Mouse (Mus musculus): Measurements from ENCODE around the gene Galnt10. TPM values are rescaled to one million over a fixed set of nuclear protein-coding genes. Genes with fewer than 3 reads are reported as not detected.
A peak's percentile ranks its signal among the peaks of the same experiment; 100 is the strongest.

Gene Galnt10
- polyA plus RNA-seq, 1 experiment from 2014 or later = 6.1 TPM

DNA sequence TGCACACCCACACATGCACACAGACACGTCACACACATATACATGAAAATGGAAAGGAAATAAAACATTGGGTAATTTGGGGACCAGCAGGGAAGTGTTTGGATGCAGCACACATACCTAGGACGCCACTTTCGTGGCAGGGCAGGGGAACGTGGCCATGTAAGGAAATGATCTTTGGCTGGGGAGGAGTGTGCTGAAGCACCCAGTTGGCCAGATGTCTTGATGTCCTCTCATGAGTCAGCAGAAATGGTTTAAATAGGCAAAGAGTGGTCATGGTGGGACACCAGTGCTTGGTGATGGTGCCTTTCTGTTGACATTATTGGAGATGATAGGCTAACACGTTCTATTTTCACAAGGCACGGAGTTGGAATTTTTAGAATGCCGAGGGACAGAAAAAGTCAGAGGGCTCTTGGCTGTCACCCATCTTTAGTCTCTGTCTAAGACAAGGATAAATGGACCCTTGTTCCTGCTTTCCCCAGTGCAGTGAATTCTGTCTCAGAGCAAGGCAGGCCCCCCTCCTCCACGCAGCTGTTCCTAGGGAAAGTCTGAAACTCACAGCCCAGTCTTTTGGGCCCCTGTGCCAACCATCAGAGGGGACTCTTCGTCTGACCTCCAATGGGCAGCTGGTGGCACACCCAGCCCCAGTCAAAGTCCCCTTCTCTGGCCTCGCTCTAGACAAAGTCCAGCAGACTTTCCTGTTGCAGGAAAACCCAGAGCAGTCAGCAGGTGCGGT lies 56.1 kb downstream of the Galnt10 start:
- no peak overlapping the region for H3K4me2 ChIP-seq (replicated peaks; ENCODE audit: low read depth, low read length)
- H3K9me3 ChIP-seq (ENCODE audit: low read length) = no peaks in the 10 kb centered on the region
- ATAC-seq = no peak
- no peak overlapping the region for H3K9ac ChIP-seq (replicated peaks; ENCODE audit: low read depth)
- DNase-seq (ENCODE audit: low spot score) = no peak
- peaks cover 4% of the 10 kb centered on the region; the same call in 1 of the 2 replicates for H3K4me1 ChIP-seq (ENCODE audit: insufficient read depth, low read depth, low read length)
- H3K4me3 ChIP-seq (ENCODE audit: low read depth, low read length) = no peak overlapping the region
- 66% methylated on average over 11 of the region's 11 CpGs for WGBS
- no peaks in the 10 kb centered on the region for H3K27me3 ChIP-seq (replicated peaks; ENCODE audit: insufficient read depth, low read length)
- no peaks in the 10 kb centered on the region for H3K36me3 ChIP-seq (ENCODE audit: insufficient read depth, low read length)
- TF ChIP-seq EP300 (IDR thresholded peaks at IDR 0.05) (no peak), CTCF (IDR thresholded peaks at IDR 0.05) (no peak)
- H3K27ac ChIP-seq (ENCODE audit: low read length) = no peak overlapping the region

DNA sequence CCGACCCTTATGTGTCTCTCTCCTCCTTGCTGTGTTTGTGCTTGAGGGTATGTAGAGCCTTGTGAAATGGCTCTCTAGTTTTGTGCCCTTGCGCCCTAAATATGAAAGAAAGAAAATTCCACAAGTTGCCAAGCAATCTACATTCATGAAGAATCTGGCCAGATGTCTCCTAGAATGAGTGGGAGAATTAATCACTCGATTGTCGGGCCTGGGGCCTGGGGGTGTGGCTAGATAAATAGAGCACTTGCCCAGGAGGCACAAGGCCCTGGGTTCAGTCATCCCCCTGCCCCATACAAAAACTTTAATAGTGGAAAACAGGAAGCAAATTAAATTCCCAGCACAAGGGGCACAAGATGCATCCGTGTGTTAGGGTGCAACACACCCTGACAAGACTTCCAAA lies 56.7 kb downstream of the Galnt10 start:
- Histone ChIP-seq H3K27me3 (replicated peaks; ENCODE audit: insufficient read depth, low read length) (no peaks in the 10 kb centered on the region), H3K4me1 (ENCODE audit: insufficient read depth, low read depth, low read length) (peaks cover 2% of the 10 kb centered on the region; the same call in 1 of the 2 replicates), H3K36me3 (ENCODE audit: insufficient read depth, low read length) (no peaks in the 10 kb centered on the region), H3K27ac (ENCODE audit: low read length) (no peak overlapping the region), H3K4me2 (replicated peaks; ENCODE audit: low read depth, low read length) (no peak overlapping the region), H3K9me3 (ENCODE audit: low read length) (no peaks in the 10 kb centered on the region), H3K9ac (replicated peaks; ENCODE audit: low read depth) (no peak overlapping the region), H3K4me3 (ENCODE audit: low read depth, low read length) (no peak overlapping the region)
- DNase-seq (ENCODE audit: low spot score) (no peak), ATAC-seq (no peak)
- TF ChIP-seq CTCF (IDR thresholded peaks at IDR 0.05) = no peak
- no peak for TF ChIP-seq EP300 (IDR thresholded peaks at IDR 0.05)
- WGBS = 61% methylated on average over 5 of the region's 5 CpGs

DNA sequence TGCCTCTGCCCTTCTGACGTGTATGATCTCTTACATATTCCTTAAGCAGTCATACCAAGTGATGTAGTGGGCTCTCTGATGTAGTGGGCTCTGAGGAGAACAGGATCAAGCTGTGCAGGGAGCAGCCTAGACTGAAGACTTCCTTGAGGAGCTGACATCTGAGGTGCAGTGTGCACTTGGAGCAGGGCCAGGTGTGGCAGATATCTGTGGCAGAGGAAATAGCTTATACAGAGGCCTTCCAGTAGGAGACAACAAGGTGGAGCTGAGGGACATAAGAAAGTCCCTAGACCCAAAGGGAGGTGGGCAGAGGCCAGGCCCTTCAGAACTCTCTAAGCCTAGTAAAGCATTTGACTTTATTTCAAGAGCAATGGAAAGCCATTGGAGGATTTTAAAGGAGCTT lies 61.4 kb downstream of the Galnt10 start:
- no peak overlapping the region for H3K27ac ChIP-seq (ENCODE audit: low read length)
- no peaks in the 10 kb centered on the region for H3K27me3 ChIP-seq (replicated peaks; ENCODE audit: insufficient read depth, low read length)
- H3K9me3 ChIP-seq (ENCODE audit: low read length) = no peaks in the 10 kb centered on the region
- no peaks in the 10 kb centered on the region for H3K4me1 ChIP-seq (ENCODE audit: insufficient read depth, low read depth, low read length)
- H3K36me3 ChIP-seq (ENCODE audit: insufficient read depth, low read length) = no peaks in the 10 kb centered on the region
- DNase-seq (ENCODE audit: low spot score) (no peak), ATAC-seq (no peak)
- H3K9ac ChIP-seq (replicated peaks; ENCODE audit: low read depth) = no peak overlapping the region
- 65% methylated on average over 1 of the region's 1 CpGs for WGBS
- no peak overlapping the region for H3K4me3 ChIP-seq (ENCODE audit: low read depth, low read length)
- no peak for TF ChIP-seq CTCF (IDR thresholded peaks at IDR 0.05)
- no peak for TF ChIP-seq EP300 (IDR thresholded peaks at IDR 0.05)
- no peak overlapping the region for H3K4me2 ChIP-seq (replicated peaks; ENCODE audit: low read depth, low read length)

DNA sequence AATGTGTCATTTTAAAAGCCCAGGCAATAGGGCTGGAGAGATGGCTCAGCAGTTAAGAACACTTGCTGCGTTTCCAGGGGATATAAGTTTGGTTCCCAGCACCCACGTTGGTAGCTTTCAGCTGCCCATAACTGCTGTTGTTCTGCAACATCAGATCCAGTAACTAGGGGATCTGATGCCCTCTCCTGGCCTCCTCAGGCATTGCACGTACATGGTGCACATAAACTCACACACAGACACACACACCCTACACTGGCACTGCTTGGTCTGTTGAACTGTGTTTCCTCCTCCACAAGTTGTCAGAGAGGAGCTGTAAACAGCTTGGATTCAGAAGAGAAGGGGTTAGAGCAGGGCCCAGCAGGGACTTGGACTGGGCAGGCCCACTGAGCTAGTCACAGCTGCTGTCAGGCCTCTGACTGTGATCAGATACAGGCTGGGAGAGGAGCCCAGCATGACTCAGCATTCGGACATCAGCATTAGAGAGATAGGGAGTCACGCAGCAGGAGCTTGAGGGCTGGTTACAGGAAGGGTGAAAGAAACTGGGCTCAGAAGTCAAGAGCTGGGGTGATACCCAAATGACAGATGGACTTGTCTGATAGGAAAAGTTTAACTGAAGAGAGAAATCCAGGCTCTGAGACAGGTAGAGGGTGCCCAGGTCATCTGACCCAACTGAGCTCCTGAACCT lies 62.0 kb downstream of the Galnt10 start:
- Histone ChIP-seq H3K4me3 (ENCODE audit: low read depth, low read length) (no peak overlapping the region), H3K4me2 (replicated peaks; ENCODE audit: low read depth, low read length) (no peak overlapping the region), H3K36me3 (ENCODE audit: insufficient read depth, low read length) (no peaks in the 10 kb centered on the region), H3K27me3 (replicated peaks; ENCODE audit: insufficient read depth, low read length) (no peaks in the 10 kb centered on the region), H3K9ac (replicated peaks; ENCODE audit: low read depth) (no peak overlapping the region), H3K4me1 (ENCODE audit: insufficient read depth, low read depth, low read length) (no peaks in the 10 kb centered on the region), H3K9me3 (ENCODE audit: low read length) (no peaks in the 10 kb centered on the region), H3K27ac (ENCODE audit: low read length) (no peak overlapping the region)
- DNase-seq (ENCODE audit: low spot score) = no peak
- TF ChIP-seq CTCF (IDR thresholded peaks at IDR 0.05) (peak; percentile 42), EP300 (IDR thresholded peaks at IDR 0.05) (no peak)
- 89% methylated on average over 5 of the region's 5 CpGs for WGBS
- ATAC-seq = no peak

DNA sequence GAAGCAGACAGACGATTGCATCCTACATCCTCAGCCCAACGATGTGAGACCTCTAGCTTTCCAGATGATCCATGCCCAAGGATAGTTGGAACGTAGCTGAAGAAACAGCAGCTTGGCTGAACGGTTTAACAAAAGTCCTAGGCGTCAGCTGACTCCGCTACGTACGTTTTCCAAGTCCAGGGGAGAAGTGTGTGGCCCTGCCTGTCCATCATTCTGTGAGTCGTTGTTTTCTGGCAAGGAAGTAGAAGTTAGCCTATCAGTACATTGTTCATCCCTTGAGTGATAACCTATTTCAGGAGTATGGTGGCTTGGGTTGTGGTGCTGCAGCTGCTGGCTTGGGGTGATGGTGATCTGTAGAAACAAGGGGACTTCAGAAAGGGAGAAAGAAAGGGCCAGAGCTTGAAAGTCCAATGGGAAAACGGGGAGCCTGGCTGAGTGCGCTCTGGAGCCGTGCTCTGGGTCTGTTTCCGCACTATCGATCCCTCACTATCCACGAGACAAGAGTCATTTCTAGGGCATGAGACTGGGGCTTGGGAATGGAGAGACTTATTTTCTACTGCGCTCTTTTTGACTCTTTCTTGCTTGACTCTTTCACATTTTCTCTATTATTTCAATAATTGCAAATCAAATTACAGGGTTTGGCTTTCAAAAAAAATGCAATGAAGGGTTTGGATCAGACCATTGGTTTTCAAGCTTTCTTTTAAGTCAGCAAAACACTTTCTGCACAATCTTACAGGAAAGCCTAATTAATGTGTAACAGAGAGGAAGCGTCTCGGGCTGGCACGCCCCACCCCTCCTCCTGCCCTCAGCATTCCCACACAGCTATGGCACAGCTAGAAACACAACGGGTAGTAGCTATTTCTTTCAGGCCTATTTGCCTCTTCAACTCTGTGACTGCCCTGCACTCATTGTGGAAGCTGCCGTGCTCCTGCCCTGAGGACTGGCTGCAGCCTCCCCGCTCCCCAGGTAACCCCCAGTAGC lies 63.2 kb downstream of the Galnt10 start:
- Histone ChIP-seq H3K4me1 (ENCODE audit: insufficient read depth, low read depth, low read length) (no peaks in the 10 kb centered on the region), H3K27me3 (replicated peaks; ENCODE audit: insufficient read depth, low read length) (no peaks in the 10 kb centered on the region), H3K36me3 (ENCODE audit: insufficient read depth, low read length) (no peaks in the 10 kb centered on the region), H3K4me2 (replicated peaks; ENCODE audit: low read depth, low read length) (no peak overlapping the region), H3K4me3 (ENCODE audit: low read depth, low read length) (no peak overlapping the region), H3K9ac (replicated peaks; ENCODE audit: low read depth) (no peak overlapping the region), H3K9me3 (ENCODE audit: low read length) (no peaks in the 10 kb centered on the region), H3K27ac (ENCODE audit: low read length) (no peak overlapping the region)
- no peak for ATAC-seq
- TF ChIP-seq CTCF (IDR thresholded peaks at IDR 0.05) = no peak
- DNase-seq (ENCODE audit: low spot score) = no peak
- 70% methylated on average over 22 of the region's 22 CpGs for WGBS

DNA sequence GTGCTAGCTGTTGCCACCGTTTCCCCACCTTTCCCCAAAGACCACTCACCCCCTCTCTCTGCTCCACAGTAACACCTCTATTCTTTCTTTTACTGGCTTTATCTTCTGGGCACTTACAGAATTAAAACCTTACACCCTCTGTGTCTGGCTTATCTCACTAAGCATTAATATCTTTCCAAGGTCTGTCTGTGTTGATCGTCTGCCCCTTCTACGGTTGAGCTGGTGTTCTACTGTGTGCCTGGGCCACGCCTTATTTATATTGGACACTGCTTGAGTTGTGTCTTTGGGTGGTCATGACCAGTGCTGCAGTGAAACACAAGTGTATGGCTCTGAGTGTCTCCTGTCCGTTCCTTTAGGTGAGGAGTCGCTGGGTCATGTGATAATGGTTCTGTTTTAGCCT lies 68.7 kb downstream of the Galnt10 start:
- Histone ChIP-seq H3K27me3 (replicated peaks; ENCODE audit: insufficient read depth, low read length) (no peaks in the 10 kb centered on the region), H3K9me3 (ENCODE audit: low read length) (no peaks in the 10 kb centered on the region), H3K4me3 (ENCODE audit: low read depth, low read length) (no peak overlapping the region), H3K36me3 (ENCODE audit: insufficient read depth, low read length) (no peaks in the 10 kb centered on the region), H3K9ac (replicated peaks; ENCODE audit: low read depth) (no peak overlapping the region), H3K4me1 (ENCODE audit: insufficient read depth, low read depth, low read length) (no peaks in the 10 kb centered on the region), H3K27ac (ENCODE audit: low read length) (no peak overlapping the region), H3K4me2 (replicated peaks; ENCODE audit: low read depth, low read length) (no peak overlapping the region)
- no peak for DNase-seq (ENCODE audit: low spot score)
- TF ChIP-seq EP300 (IDR thresholded peaks at IDR 0.05) = no peak
- TF ChIP-seq CTCF (IDR thresholded peaks at IDR 0.05) = no peak
- 73% methylated on average over 6 of the region's 6 CpGs for WGBS
- no peak for ATAC-seq

Data from lung, postnatal 0 days (tissue).